Mouse (Mus musculus) lung, postnatal 0 days (tissue): ENCODE measurements around the gene Acaa1a.

Source experiments
- CTCF ChIP-seq: IDR thresholded peaks from 2 replicates; pipeline ENCODE4 v1.5.1; 2016; ENCODE audit warnings: antibody characterized with exemption, mild to moderate bottlenecking
- EP300 ChIP-seq: IDR thresholded peaks from 2 replicates; pipeline ENCODE4 v1.6.1; 2016; ENCODE audit warnings: antibody characterized with exemption, mild to moderate bottlenecking, control low read depth

GRCm38 (mm10) chr9:119388956-119389355 lies 49.5 kb downstream of the Acaa1a start:
- TF ChIP-seq EP300 (no peak), CTCF (no peak)
